Mouse (Mus musculus) Patski (cell line): Measurements from ENCODE around the gene P2rx5. TPM values are rescaled to one million over a fixed set of nuclear protein-coding genes. Genes with fewer than 3 reads are reported as not detected.

ENCODE experiments used
- ATAC-seq: fragments of 100-300 bp; one replicate; pipeline ENCODE4 v1.8.0; 2021
- CTCF ChIA-PET: fragments of 350-600 bp; sonication (Branson Sonifier 250); formaldehyde crosslinking; loops from one replicate; lab custom pipeline; 2022; ENCODE audit warnings: inconsistent platforms; lab: Charles Lee
- POLR2A ChIA-PET: fragments of 350-600 bp; sonication (Branson Sonifier 250); formaldehyde crosslinking; loops from one replicate; lab custom pipeline; 2022; ENCODE audit warnings: antibody characterized with exemption, inconsistent platforms; lab: Charles Lee
- DNase-seq: peaks from one replicate; pipeline ENCODE4 v3.0.0-alpha.2; 2011; ENCODE audit warnings: low read depth, low spot score
- H3K27me3 ChIP-seq: fragments of 371-371 bp; one replicate; pipeline ENCODE4 v1.5.1; 2021
- CTCF ChIP-seq: fragments of 100-300 bp; IDR thresholded peaks from one replicate; pipeline ENCODE4 v1.5.1; 2021
- in situ Hi-C: fragments of 300-500 bp; cut with MboI; formaldehyde crosslinking; loops from 3 replicates; pipeline ENCODE4 v1.11.1; 2018; ENCODE audit warnings: low pct_unique_long_range_greater_than_20kb, mixed read lengths
- polyA plus RNA-seq: library from polyadenylated mRNA; unstranded; gene quantifications from one replicate; pipeline ENCODE4 v1.2.3, GENCODE M21; 2021

The P2rx5 gene
- polyA plus RNA-seq, result 6.0 TPM

DNA sequence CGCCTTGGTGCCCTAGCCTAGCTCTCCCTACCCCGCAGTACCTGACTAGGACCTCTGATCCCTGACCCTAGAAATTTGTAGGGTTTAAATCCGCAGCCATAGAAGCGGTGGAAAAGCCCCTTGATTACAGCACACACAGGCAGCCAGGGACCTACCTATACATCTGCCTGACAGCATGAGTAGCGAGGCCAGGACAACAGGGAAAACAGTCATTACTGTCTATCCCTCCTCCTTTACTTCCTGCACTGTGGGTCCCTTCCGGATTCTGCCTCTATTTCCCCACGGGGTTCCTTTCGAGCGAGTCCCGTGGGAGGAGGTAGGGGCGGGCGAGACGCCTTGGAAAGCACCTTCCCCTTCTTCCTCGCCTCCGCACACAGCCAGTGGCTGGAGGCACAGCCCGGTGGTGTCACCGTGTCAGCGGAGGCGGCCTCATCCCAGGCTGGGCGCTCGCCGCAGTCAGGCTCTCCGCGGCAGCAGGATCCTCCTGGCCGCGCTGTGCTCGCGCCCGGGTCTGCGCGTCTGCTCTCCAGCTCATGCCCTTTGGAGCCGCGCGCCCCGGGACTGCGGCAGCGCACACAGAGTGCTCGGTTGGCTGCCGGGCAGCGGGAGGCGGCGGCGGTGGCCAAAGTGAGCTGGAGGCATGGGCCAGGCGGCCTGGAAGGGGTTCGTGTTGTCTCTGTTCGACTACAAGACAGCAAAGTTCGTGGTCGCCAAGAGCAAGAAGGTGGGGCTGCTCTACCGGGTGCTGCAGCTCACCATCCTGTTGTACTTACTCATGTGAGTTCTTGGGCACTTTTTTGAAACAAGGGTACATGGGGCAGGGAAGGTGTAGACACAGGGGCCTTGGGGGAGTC is at the start of gene P2rx5:
Gene P2rx5, plus strand, starts transcription at position 465 of the 854 bp plus-strand sequence.
- ATAC-seq (peak; percentile 65), DNase-seq (no peak)
- ChIA-PET POLR2A (interaction anchor here (0.7 to 1.1 kb wide), 2 partner anchors 16 to 18 kb away, joined by 3 to 5 read pairs; partner anchors contain the start of genes Emc6 and Tax1bp3), CTCF (interaction anchor here (0.6 to 2.4 kb wide), 13 partner anchors 9 to 155 kb away, joined by 3 to 15 read pairs (median 3); partner anchors contain the start of gene Haspin)
- no peaks in the 10 kb centered on the region for H3K27me3 ChIP-seq
- in situ Hi-C loops, result no loop called here
- TF ChIP-seq CTCF, result no peak

DNA sequence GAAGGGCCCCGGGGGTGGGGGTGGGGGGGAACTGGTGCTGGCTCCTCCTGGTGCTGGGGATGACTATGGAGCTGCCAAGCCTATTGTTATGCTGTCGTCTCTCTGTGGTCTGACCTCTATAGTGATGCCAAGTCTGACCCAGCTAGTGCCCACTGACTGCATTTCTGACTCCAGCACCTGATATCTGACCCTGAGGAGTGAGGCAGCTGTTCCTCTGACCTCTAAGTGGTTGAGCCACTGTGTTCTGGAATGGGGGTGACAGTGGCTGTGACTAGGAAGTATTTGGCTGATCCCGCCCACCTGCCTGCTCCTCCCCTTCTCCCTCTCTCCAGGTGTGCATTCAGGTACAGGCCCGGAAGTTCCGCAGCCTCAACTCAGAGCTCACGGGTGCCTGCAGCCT is 48.8 kb upstream of the P2rx5 start:
- in situ Hi-C loops, result no loop called here
- H3K27me3 ChIP-seq, result peaks cover 4% of the 10 kb centered on the region
- ATAC-seq, result no peak
- ChIA-PET POLR2A (no interaction called here), CTCF (no interaction called here)
- DNase-seq, result no peak
- no peak for TF ChIP-seq CTCF

DNA sequence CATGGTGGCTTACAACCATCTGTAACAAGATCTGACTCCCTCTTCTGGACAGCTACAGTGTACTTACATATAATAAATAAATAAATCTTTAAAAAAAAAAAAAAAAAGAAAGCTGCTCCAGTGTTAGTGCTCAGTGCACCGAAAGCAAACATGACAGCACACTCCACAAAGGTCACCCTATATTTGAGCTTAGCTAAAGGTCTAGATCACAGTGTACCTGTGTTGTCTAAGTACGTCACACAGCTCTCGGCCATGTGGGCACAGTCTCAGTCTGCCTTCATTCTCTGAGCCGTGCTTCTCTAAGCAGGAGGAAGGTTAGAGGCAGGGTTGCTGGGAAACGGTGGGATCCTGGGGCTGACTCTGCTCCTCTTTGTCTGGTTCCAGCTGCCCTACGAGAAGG is 33.7 kb upstream of the P2rx5 start:
- no peaks in the 10 kb centered on the region for H3K27me3 ChIP-seq
- ATAC-seq, result no peak
- ChIA-PET POLR2A (no interaction called here), CTCF (interaction anchor here (1.2 kb wide), 1 partner anchor 17 kb away, joined by 3 read pairs; no protein-coding TSS in a partner anchor)
- DNase-seq, result no peak
- TF ChIP-seq CTCF, result no peak
- in situ Hi-C loops, result no loop called here

DNA sequence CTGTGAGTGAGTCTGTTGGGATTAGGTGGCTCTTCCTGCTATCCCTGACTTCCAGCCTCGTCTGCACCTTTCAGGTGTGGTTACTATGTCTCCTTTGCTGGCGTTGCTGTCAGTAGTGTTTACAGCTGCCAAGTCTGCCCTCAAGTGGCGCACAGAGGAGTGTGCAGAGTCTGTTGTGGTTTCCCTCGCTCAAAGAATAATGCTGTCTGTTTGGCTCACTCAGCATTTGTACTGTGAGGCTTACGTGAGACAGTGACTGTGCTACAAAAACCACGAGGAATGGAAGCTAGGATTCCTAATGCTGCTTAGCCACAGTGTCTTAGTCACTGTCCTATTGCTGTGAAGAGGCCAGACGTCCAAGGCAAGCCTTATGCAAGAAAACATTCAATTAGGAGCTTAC is 29.2 kb upstream of the P2rx5 start:
- POLR2A ChIA-PET, result interaction anchor here (1.5 kb wide), 1 partner anchor 47 kb away, joined by 3 read pairs; no protein-coding TSS in a partner anchor
- no peak for DNase-seq
- in situ Hi-C loops, result no loop called here

DNA sequence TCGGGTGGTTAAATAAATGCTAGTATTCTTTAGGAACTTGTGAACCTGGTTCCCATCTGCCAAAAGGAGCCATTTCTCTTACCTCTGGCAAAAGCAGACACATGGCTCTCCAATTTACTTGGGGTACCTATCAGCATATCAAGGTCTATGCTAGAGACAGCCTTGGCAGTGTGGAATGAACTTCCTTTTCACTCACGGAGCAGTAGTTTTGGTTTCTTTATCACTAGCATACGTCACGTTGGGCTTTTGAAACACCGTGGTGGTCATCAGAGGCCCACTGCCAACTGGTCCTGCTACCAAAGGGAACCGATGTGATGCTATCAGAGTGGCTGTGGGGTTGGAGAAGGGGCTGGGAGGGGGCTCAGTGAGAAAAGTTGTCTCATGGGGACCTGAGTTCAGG is 27.2 kb upstream of the P2rx5 start:
- no peak for TF ChIP-seq CTCF
- no peaks in the 10 kb centered on the region for H3K27me3 ChIP-seq
- CTCF ChIA-PET, result interaction anchor here (1.0 kb wide), 1 partner anchor 148 kb away, joined by 3 read pairs; no protein-coding TSS in a partner anchor
- ATAC-seq (no peak), DNase-seq (no peak)
- in situ Hi-C loops, result no loop called here
- POLR2A ChIA-PET, result no interaction called here

More for the DNA sequence above, 29.2 kb upstream of the P2rx5 start:
- CTCF ChIA-PET, result no interaction called here
- peak; percentile 57 for TF ChIP-seq CTCF
- no peaks in the 10 kb centered on the region for H3K27me3 ChIP-seq
- peak; percentile 76 for ATAC-seq

DNA sequence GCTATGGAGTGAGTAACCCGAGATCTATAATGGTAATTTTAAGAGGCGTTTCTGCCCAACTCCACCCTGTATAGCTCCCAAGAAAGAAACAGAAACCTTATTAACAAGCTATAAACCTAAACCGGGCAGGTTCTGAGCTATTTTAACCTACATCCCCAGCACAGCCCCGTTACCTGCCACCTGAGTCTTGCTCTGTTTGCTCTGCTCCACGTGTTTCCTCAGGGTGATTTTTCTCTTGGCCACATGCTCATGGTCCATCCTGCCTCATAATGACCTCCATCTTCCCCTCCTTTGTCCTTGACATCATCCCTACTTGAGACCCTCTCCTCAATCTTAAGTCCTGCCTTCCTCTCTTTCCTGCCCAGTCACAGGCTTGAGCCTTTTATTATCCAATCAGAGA is 26.0 kb upstream of the P2rx5 start:
- H3K27me3 ChIP-seq, result no peaks in the 10 kb centered on the region
- ATAC-seq (no peak), DNase-seq (no peak)
- ChIA-PET POLR2A (no interaction called here), CTCF (interaction anchor here (1.0 kb wide), 1 partner anchor 26 kb away, joined by 3 read pairs; no protein-coding TSS in a partner anchor)
- no peak for TF ChIP-seq CTCF
- in situ Hi-C loops, result no loop called here

DNA sequence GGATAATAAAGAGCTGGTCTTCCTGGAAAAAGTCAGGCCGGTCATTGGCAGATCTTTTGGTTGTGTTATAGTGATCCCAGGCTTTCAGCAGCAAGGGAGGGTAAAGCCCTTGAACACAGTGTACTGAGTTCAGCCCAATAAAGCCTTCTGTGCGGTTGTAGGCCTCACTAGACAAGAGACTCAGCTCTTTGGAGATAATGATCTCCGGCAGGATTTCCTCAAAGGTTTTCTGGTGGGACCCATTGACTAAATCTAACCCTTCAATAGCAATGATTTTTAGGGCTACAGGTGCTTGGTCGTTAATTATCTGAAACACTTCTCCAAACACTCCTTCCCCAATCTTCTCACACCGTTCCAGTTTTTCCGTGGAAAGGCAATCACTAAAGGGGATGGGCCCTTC is 23.6 kb upstream of the P2rx5 start:
- DNase-seq, result no peak

DNA sequence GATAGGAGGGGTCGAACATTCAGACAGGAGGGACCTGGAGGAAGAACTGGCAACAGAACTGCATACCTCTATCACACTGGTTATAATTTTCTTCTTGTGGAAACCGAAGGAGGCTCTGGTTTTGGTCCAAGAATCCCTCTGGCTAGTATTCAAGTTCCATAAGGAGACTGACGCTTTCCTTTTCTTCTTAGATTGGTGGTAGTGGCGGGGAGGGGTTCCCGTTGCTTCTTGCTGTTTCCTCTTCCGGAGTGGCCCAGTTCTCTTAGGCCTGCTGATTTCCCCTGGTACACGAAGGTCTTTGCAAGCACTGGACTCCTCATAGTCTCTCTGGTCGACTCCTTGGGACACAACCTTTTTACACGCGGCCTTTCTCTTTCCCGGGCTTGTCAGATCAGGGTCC is 23.1 kb upstream of the P2rx5 start:
- DNase-seq (no peak), ATAC-seq (no peak)
- CTCF ChIA-PET, result interaction anchor here (0.7 to 1.6 kb wide), 3 partner anchors 10 to 23 kb away, joined by 3 to 5 read pairs (median 3); partner anchors contain the start of gene P2rx5
- in situ Hi-C loops, result loop anchor here (5.0 kb wide), 1 partner anchor 145 kb away; no protein-coding TSS in a partner anchor
- POLR2A ChIA-PET, result no interaction called here
- H3K27me3 ChIP-seq, result no peaks in the 10 kb centered on the region
- TF ChIP-seq CTCF, result no peak

More for the DNA sequence above, 23.6 kb upstream of the P2rx5 start:
- no peak for TF ChIP-seq CTCF
- H3K27me3 ChIP-seq, result no peaks in the 10 kb centered on the region
- ChIA-PET CTCF (no interaction called here), POLR2A (no interaction called here)
- in situ Hi-C loops, result loop anchor here (5.0 kb wide), 1 partner anchor 146 kb away; no protein-coding TSS in a partner anchor
- no peak for ATAC-seq

DNA sequence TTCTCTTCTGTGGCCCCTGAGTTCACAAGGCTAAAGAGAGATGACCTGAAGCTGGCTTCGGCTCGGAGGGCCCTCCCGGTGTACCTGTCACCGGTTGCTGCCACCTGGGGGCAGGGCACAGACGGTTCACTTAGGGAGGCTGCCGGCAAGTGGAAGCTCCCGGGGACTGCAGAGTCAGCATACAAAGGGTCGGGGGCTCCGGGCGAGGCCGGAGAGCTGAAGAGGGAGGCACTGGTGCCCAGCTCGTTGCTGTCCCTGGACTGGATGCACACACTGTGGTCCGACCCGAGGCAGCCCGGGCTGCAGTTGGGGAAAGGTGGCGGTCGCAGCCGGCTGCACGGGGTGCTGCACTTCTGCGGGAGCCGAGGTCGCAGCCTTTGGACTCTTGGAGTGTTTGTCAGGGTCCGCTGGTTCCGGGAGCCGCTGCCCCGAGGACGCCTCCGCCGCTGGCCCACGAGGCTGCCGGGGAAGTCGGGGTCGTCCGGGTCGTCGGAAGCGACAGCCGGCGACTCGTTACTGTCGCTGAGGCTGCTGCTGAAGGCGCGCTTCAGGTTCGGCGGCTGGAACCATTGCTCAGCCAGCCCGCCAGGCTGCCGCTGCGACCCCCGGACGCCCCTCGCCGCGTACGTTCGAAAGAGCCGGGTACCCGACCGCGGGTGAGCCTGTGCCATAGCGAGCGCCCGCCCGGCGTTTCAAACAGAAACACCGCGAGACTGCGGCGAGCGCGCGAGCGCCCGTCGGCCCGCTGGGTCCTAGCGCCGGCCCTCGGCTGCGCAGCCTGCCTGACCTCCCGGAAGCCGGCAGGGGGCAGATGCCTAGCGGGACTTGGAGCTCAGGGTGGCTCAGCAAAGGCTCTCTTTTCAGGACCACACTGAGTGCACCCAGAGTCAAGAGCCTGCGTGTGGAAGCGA is 22.4 kb upstream of the P2rx5 start, which contains the start of gene Haspin:
Gene Haspin, minus strand, starts transcription at position 704 of the 911 bp plus-strand sequence.
- in situ Hi-C loops, result loop anchor here (5.0 kb wide), 1 partner anchor 144 kb away; no protein-coding TSS in a partner anchor
- DNase-seq (peak; percentile 48), ATAC-seq (peak; percentile 95)
- TF ChIP-seq CTCF, result peak; percentile 100
- ChIA-PET CTCF (interaction anchor here (0.7 to 1.7 kb wide), 7 partner anchors 10 to 83 kb away, joined by 3 to 15 read pairs (median 4); partner anchors contain the start of gene P2rx5), POLR2A (interaction anchor here (0.6 kb wide), 1 partner anchor 31 kb away, joined by 3 read pairs; no protein-coding TSS in a partner anchor)
- H3K27me3 ChIP-seq, result no peaks in the 10 kb centered on the region

DNA sequence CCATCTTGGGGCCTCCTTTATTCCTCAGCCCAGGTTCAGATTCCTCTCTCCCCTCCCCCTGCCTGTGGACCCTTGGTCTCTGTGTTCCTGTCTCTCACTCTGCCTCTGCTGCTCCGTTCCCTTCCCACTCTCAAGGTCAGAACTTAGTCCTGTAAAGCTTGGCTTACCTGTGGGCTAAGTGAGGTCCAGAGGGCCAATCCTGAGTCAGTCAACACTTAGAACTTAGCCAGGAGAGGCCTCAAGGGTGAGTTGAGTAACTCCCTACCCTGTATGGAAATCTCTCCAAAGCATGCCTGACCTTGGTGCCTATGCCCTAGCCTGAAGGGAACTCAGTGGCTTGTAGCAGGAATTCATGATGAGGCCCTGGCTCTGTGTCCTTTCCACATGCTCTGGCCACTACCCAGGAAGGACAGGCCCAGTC is 15.9 kb upstream of the P2rx5 start:
- DNase-seq (no peak), ATAC-seq (no peak)
- TF ChIP-seq CTCF, result no peak
- ChIA-PET POLR2A (no interaction called here), CTCF (no interaction called here)
- in situ Hi-C loops, result no loop called here
- no peaks in the 10 kb centered on the region for H3K27me3 ChIP-seq
